Mouse (Mus musculus): ENCODE measurements around the gene Sult2a2. TPM values are rescaled to one million over a fixed set of nuclear protein-coding genes. Genes with fewer than 3 reads are reported as not detected.

The Sult2a2 gene
- not detected in 2 replicates for polyA plus RNA-seq (2012; ENCODE audit: low replicate concordance)

DNA sequence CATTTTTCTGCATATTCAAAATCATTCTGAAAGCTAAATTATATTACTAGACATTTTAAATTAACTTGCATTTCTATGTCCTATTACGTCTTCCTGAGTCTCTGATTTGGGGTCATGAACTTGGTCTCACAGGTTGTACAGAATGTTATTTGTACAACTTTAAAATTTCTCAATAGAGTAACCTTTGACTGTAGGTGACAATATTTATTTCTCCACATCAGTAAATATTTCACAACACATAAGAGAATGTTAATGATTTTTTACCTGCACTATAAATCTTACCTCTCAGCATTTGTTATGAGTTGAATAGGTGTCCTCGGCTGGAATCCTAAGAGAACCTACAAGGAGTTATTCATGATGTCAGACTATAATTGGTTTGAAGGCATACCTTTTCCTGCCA is at the start of gene Sult2a2:
Gene Sult2a2, plus strand, starts transcription at position 301 of the 400 bp plus-strand sequence.

Other genes with a start within 250 kb of the Sult2a2 start
- gene Bsph2, start 162.4 kb upstream of the Sult2a2 start, polyA plus RNA-seq (2012; ENCODE audit: low replicate concordance) = not detected in 2 replicates
- not detected in 2 replicates for gene Sult2a5, start 109.5 kb upstream of the Sult2a2 start, polyA plus RNA-seq (2012; ENCODE audit: low replicate concordance)
- gene Sult2a1, start 103.9 kb downstream of the Sult2a2 start, polyA plus RNA-seq (2012; ENCODE audit: low replicate concordance) = not detected in 2 replicates